Mouse (Mus musculus): Measurements from ENCODE around the gene Grb10. TPM values are rescaled to one million over a fixed set of nuclear protein-coding genes. Genes with fewer than 3 reads are reported as not detected.
A peak's percentile ranks its signal among the peaks of the same experiment; 100 is the strongest.

Gene Grb10
- polyA plus RNA-seq, 1 experiment, result 784 TPM

- Histone ChIP-seq H3K4me1 (ENCODE audit: control insufficient read depth, insufficient read depth, low read length) (peaks cover 23% of the 10 kb centered on the region), H3K27ac (ENCODE audit: insufficient read depth, low read length) (peak overlapping the region; percentile 55), H3K4me3 (ENCODE audit: insufficient read depth, low read length) (no peak overlapping the region)
- TF ChIP-seq POLR2A (IDR thresholded peaks at IDR 0.05; ENCODE audit: low read depth, low read length), result no peak
- no peak for TF ChIP-seq CTCF (IDR thresholded peaks at IDR 0.05; ENCODE audit: borderline replicate concordance, insufficient read depth, low read length)
Observed at GRCm38 (mm10) chr11:11963587-11963986, 74.9 kb downstream of the Grb10 start.

DNA sequence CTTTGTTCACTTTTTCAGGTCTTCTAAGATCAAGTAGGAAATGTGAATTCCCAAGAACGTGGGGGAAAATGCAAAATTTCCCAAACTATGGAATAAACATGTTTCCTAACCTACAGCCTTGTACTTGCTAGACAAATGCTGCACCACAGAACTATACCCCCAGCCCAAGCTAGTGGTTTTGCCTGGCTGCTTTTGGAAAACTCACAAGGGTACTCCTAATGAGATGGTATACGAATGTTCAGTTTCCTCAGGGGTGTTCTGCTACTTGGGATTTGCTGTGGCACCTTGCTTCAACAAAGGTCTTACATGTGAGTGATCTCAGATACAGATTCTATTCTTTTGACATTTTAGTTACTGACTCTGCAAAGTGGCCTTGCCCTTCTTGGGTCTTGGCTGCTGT is 75.4 kb downstream of the Grb10 start:
- Histone ChIP-seq H3K4me3 (ENCODE audit: insufficient read depth, low read length) (no peak overlapping the region), H3K27ac (ENCODE audit: insufficient read depth, low read length) (peak overlapping the region; percentile 55), H3K4me1 (ENCODE audit: control insufficient read depth, insufficient read depth, low read length) (peaks cover 23% of the 10 kb centered on the region)
- TF ChIP-seq CTCF (IDR thresholded peaks at IDR 0.05; ENCODE audit: borderline replicate concordance, insufficient read depth, low read length) (no peak), POLR2A (IDR thresholded peaks at IDR 0.05; ENCODE audit: low read depth, low read length) (no peak)

DNA sequence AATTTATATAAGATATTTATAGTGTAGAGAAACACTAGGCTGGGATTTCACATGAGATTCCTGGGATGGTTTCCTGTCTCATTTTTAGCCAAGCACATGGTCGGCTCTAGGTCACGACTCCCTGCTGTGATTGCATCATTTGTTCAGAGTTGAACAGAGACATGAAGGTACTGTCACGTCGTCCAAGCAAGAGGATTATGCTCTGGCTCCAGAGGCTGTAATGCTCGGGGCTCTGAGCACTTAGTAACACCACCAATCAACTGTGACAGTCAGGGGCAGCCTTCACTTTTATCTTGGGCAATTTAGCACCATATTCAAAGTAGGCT is 75.9 kb downstream of the Grb10 start:
- Histone ChIP-seq H3K27ac (ENCODE audit: insufficient read depth, low read length) (no peak overlapping the region), H3K4me3 (ENCODE audit: insufficient read depth, low read length) (no peak overlapping the region), H3K4me1 (ENCODE audit: control insufficient read depth, insufficient read depth, low read length) (peaks cover 23% of the 10 kb centered on the region)
- TF ChIP-seq POLR2A (IDR thresholded peaks at IDR 0.05; ENCODE audit: low read depth, low read length), result no peak
- no peak for TF ChIP-seq CTCF (IDR thresholded peaks at IDR 0.05; ENCODE audit: borderline replicate concordance, insufficient read depth, low read length)

- Histone ChIP-seq H3K4me1 (ENCODE audit: control insufficient read depth, insufficient read depth, low read length) (peaks cover 23% of the 10 kb centered on the region), H3K27ac (ENCODE audit: insufficient read depth, low read length) (peak overlapping the region; percentile 90), H3K4me3 (ENCODE audit: insufficient read depth, low read length) (no peak overlapping the region)
- TF ChIP-seq CTCF (IDR thresholded peaks at IDR 0.05; ENCODE audit: borderline replicate concordance, insufficient read depth, low read length) (no peak), POLR2A (IDR thresholded peaks at IDR 0.05; ENCODE audit: low read depth, low read length) (no peak)
Observed at GRCm38 (mm10) chr11:11961917-11962628, 76.4 kb downstream of the Grb10 start.

DNA sequence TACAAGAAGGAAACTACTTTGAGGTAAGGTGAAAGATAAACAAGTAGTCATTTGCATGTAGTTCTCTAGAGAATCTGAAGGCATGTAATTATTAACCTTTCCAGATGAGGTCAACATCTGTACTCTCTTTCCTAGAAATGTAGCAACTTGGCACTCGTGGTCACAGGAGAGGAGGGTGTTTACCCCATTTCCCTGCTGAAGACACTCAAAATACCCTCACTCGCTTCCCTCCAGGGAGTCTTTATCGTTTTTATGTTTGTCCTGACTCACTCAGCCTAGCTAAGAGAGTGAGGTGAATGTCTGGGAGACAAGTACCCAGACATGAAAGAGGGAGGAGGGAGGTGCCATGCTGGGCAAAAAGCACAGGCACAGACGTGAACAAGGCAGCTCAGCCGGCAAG is 77.6 kb downstream of the Grb10 start:
- Histone ChIP-seq H3K4me1 (ENCODE audit: control insufficient read depth, insufficient read depth, low read length) (peaks cover 23% of the 10 kb centered on the region), H3K4me3 (ENCODE audit: insufficient read depth, low read length) (no peak overlapping the region), H3K27ac (ENCODE audit: insufficient read depth, low read length) (peak overlapping the region; percentile 90)
- TF ChIP-seq CTCF (IDR thresholded peaks at IDR 0.05; ENCODE audit: borderline replicate concordance, insufficient read depth, low read length) (no peak), POLR2A (IDR thresholded peaks at IDR 0.05; ENCODE audit: low read depth, low read length) (no peak)

GRCm38 (mm10) chr11:11960227-11960626 is 78.3 kb downstream of the Grb10 start:
- Histone ChIP-seq H3K27ac (ENCODE audit: insufficient read depth, low read length) (peak overlapping the region; percentile 81), H3K4me1 (ENCODE audit: control insufficient read depth, insufficient read depth, low read length) (peaks cover 26% of the 10 kb centered on the region), H3K4me3 (ENCODE audit: insufficient read depth, low read length) (no peak overlapping the region)
- TF ChIP-seq CTCF (IDR thresholded peaks at IDR 0.05; ENCODE audit: borderline replicate concordance, insufficient read depth, low read length) (no peak), POLR2A (IDR thresholded peaks at IDR 0.05; ENCODE audit: low read depth, low read length) (no peak)

DNA sequence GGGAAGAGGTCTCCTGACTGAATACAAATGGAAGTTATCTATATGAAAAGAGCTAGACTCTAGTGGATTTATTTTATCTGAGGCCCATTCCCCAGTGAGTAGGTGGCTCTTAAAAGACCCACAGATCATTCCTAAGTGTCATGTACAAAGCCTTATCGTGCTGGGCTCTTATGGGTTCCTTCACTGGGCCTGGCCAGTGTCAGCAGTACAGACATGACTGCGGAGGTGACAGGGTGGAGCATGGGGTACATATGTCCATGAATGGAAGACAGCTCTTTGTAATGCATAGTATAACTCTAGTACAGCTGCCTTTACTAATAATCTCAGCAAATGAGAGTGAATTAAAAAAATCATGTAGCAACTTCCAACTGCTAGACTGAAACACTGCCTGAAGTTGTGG is 80.0 kb downstream of the Grb10 start:
- Histone ChIP-seq H3K4me1 (ENCODE audit: control insufficient read depth, insufficient read depth, low read length) (peaks cover 33% of the 10 kb centered on the region), H3K27ac (ENCODE audit: insufficient read depth, low read length) (no peak overlapping the region), H3K4me3 (ENCODE audit: insufficient read depth, low read length) (no peak overlapping the region)
- TF ChIP-seq CTCF (IDR thresholded peaks at IDR 0.05; ENCODE audit: borderline replicate concordance, insufficient read depth, low read length) (no peak), POLR2A (IDR thresholded peaks at IDR 0.05; ENCODE audit: low read depth, low read length) (no peak)

- H3K27ac ChIP-seq (ENCODE audit: insufficient read depth, low read length), result peak overlapping the region; percentile 54
- TF ChIP-seq CTCF (IDR thresholded peaks at IDR 0.05; ENCODE audit: borderline replicate concordance, insufficient read depth, low read length), result no peak
- no peak for TF ChIP-seq POLR2A (IDR thresholded peaks at IDR 0.05; ENCODE audit: low read depth, low read length)
- no peak overlapping the region for H3K4me3 ChIP-seq (ENCODE audit: insufficient read depth, low read length)
- peaks cover 31% of the 10 kb centered on the region for H3K4me1 ChIP-seq (ENCODE audit: control insufficient read depth, insufficient read depth, low read length)
Observed at GRCm38 (mm10) chr11:11958061-11958361, 80.5 kb downstream of the Grb10 start.

- Histone ChIP-seq H3K27ac (ENCODE audit: insufficient read depth, low read length) (peak overlapping the region; percentile 54), H3K4me3 (ENCODE audit: insufficient read depth, low read length) (no peak overlapping the region), H3K4me1 (ENCODE audit: control insufficient read depth, insufficient read depth, low read length) (peaks cover 32% of the 10 kb centered on the region)
- TF ChIP-seq POLR2A (IDR thresholded peaks at IDR 0.05; ENCODE audit: low read depth, low read length) (no peak), CTCF (IDR thresholded peaks at IDR 0.05; ENCODE audit: borderline replicate concordance, insufficient read depth, low read length) (no peak)
Observed at GRCm38 (mm10) chr11:11957211-11958060, 81.0 kb downstream of the Grb10 start.

DNA sequence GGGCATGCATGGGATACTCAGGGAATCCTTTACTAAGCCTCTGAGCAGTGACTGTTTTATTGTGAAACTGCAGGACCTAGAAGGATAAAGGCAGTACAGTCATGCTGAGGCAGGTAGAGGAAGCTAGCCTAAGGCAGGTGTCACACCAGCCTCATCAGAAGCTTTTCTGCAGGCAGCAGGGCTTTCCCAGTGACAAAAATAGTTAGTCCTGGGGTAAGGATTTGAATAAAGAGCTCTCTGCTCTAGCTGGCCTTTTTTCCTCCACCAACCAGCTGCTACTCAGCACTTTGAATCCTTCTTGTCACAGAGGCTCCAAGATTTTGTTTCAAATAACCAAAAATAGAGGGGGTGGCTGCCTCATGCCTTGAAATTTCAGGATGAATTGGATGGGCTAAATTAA is 82.7 kb downstream of the Grb10 start:
- TF ChIP-seq CTCF (IDR thresholded peaks at IDR 0.05; ENCODE audit: borderline replicate concordance, insufficient read depth, low read length), result no peak
- no peak for TF ChIP-seq POLR2A (IDR thresholded peaks at IDR 0.05; ENCODE audit: low read depth, low read length)
- Histone ChIP-seq H3K4me3 (ENCODE audit: insufficient read depth, low read length) (no peak overlapping the region), H3K27ac (ENCODE audit: insufficient read depth, low read length) (peak overlapping the region; percentile 98; the same call in 1 of the 2 replicates), H3K4me1 (ENCODE audit: control insufficient read depth, insufficient read depth, low read length) (peaks cover 25% of the 10 kb centered on the region)
